Comparison of ENCODE assay signal across 14 mouse cellular contexts in genomic region chr7:68886173-68886572, GRCm38 (mm10).
"Had no signal": no experiment of that assay in that cellular context is flagged by ENCODE, and none has a peak within 500 bp of the region (broad histone marks: within the 10 kb centered on the region; RNA-seq: fewer than 3 reads in every experiment).

No protein-coding gene starts in this region.

- H3K9me3 ChIP-seq: limb, embryonic 10.5 days; limb, embryonic 13.5 days; liver, embryonic 12.5 days; liver, embryonic 15.5 days had no signal

- DNase-seq: layer of hippocampus, adult 9-11 months; lung, adult 2 months; lung, postnatal 14 days; lung, postnatal 4 days; midbrain, embryonic 14.5 days; thymus, adult 18-20 months; thymus, postnatal 36 days had no signal

- H3K9ac ChIP-seq: limb, embryonic 13.5 days; liver, embryonic 12.5 days; liver, embryonic 15.5 days had no signal

- H3K27me3 ChIP-seq: limb, embryonic 13.5 days; liver, embryonic 12.5 days; liver, embryonic 15.5 days had no signal

- H3K36me3 ChIP-seq: limb, embryonic 10.5 days; limb, embryonic 13.5 days; liver, embryonic 12.5 days; liver, embryonic 15.5 days had no signal

- H3K4me1 ChIP-seq: limb, embryonic 10.5 days; liver, embryonic 12.5 days; liver, embryonic 15.5 days had no signal

- H3K27ac ChIP-seq: layer of hippocampus, adult 2 months; limb, embryonic 10.5 days; limb, embryonic 13.5 days; liver, embryonic 12.5 days; liver, embryonic 15.5 days had no signal

- H3K4me2 ChIP-seq: limb, embryonic 13.5 days; liver, embryonic 12.5 days; liver, embryonic 15.5 days; midbrain, embryonic 11.5 days had no signal

- H3K4me3 ChIP-seq: layer of hippocampus, adult 2 months; limb, embryonic 10.5 days; limb, embryonic 13.5 days; liver, embryonic 12.5 days; liver, embryonic 15.5 days had no signal

- ATAC-seq: intestine, postnatal 0 days; liver, embryonic 12.5 days had no signal
